8 mouse cellular contexts compared by ENCODE assay signal in the genomic region with DNA sequence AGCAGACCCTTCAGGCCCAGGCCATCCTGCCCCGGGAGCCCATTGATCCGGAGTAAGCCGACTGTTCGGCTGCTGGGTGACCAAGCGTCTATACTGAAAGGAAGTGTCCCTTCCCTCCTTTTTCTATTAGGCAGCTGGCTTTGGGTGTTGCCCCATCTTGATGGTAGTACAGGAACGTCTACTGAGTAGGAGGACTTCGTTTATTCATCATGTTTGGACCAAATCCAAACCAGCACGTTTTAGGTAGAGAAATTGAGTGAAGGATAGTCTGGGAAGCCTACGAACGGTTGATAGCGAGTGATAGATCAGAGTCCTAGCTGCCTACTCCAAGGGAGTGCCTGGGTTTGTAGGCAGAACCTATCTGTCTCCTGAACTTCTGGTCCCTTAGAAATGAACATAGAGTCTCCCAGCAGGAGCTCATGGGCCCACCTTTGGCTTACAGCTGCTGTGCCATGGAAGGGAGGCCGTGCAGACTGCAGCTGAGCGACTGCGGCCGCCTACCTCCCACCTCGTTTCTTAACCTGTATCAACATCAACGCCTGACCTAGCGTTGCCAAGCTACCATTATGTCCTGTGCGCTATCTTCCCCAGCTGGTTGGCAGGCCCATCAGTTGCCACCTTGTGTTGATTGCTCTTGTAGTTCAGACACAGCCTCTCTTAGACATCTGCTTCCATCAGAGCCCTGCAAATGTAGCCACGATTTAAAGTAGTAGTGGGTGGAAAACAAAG. TPM values are rescaled to one million over a fixed set of nuclear protein-coding genes. Genes with fewer than 3 reads are reported as not detected.
DNase-seq lines count a peak whose midpoint lies in the region; ATAC-seq and TF ChIP-seq lines count a peak whose summit lies in the region.

No protein-coding gene starts in this region.

- no peak for DNase-seq in heart, postnatal 4 days
- DNase-seq in MN1 (ENCODE audit: low spot score) = peak; percentile 15
- DNase-seq in heart, postnatal 0 days (ENCODE audit: low spot score) = no peak
- no peak for DNase-seq in frontal cortex, postnatal 14 days (ENCODE audit: low spot score in 2 of 2)
- DNase-seq in layer of hippocampus, postnatal 14 days (ENCODE audit: low spot score in 2 of 2) = no peak
- no peak for DNase-seq in embryo, embryonic 10 days (ENCODE audit: low spot score)

- 41% methylated on average over 20 of the region's 20 CpGs for WGBS in heart, embryonic 12.5 days
- 40% methylated on average over 20 of the region's 20 CpGs for WGBS in heart, postnatal 0 days

- no peaks in the 10 kb centered on the region for H3K36me3 ChIP-seq in heart, embryonic 12.5 days
- H3K36me3 ChIP-seq in heart, postnatal 0 days (replicated peaks; ENCODE audit: control insufficient read depth, insufficient read depth, low read length) = peaks cover 1% of the 10 kb centered on the region; the same call in 1 of the 2 replicates

- TF ChIP-seq EP300 in heart, postnatal 0 days (IDR thresholded peaks at IDR 0.05; ENCODE audit: low read depth) = no peak

- ATAC-seq in heart, embryonic 12.5 days (ENCODE audit: insufficient number of reproducible peaks, low FRiP score) = no peak
- ATAC-seq in heart, postnatal 0 days (ENCODE audit: insufficient read depth, low read depth) = no peak
- ATAC-seq in megakaryocyte progenitor cell, adult 5-6 weeks (replicated peaks; ENCODE audit: poor library complexity) = peak; percentile 14

- H3K9ac ChIP-seq in heart, embryonic 12.5 days = 0 out of 2 replicates have a peak overlapping the region, but pooled peaks have one; percentile 62
- peak overlapping the region; percentile 61 for H3K9ac ChIP-seq in heart, postnatal 0 days (replicated peaks; ENCODE audit: low read depth, low read length)

- TF ChIP-seq CTCF in heart, postnatal 0 days (IDR thresholded peaks at IDR 0.05; ENCODE audit: low read depth) = no peak

- H3K9me3 ChIP-seq in heart, embryonic 12.5 days (replicated peaks) = no peaks in the 10 kb centered on the region
- H3K9me3 ChIP-seq in heart, postnatal 0 days (replicated peaks; ENCODE audit: control insufficient read depth, low read length) = no peaks in the 10 kb centered on the region

- H3K4me2 ChIP-seq in heart, embryonic 12.5 days = peak overlapping the region; percentile 77
- peak overlapping the region; percentile 86 for H3K4me2 ChIP-seq in heart, postnatal 0 days (ENCODE audit: low read depth, low read length)

- H3K4me1 ChIP-seq in heart, embryonic 12.5 days (replicated peaks) = peaks cover 35% of the 10 kb centered on the region
- peaks cover 27% of the 10 kb centered on the region for H3K4me1 ChIP-seq in heart, postnatal 0 days (ENCODE audit: control insufficient read depth, insufficient read depth)

- peak overlapping the region; percentile 74 for H3K4me3 ChIP-seq in heart, embryonic 12.5 days
- H3K4me3 ChIP-seq in heart, postnatal 0 days (ENCODE audit: low read depth, low read length) = peak overlapping the region; percentile 71

- 0 out of 2 replicates have a peak, but pooled peaks cover 4% of the 10 kb centered on the region for H3K27me3 ChIP-seq in heart, embryonic 12.5 days (replicated peaks)
- H3K27me3 ChIP-seq in heart, postnatal 0 days (ENCODE audit: control insufficient read depth, insufficient read depth, low read length) = no peaks in the 10 kb centered on the region

- H3K27ac ChIP-seq in heart, embryonic 12.5 days (ENCODE audit: poor library complexity, severe bottlenecking) = no peak overlapping the region
- peak overlapping the region; percentile 88 for H3K27ac ChIP-seq in heart, postnatal 0 days (ENCODE audit: low read depth)

RNA-seq across cellular contexts. Expression of gene Dusp28, which starts 1.0 kb away (rescaled TPM):
- 10.3 and 11.0 TPM in 2 replicates for polyA plus RNA-seq in heart, embryonic 12.5 days (2016; fragmentation: Nextera tagmentation; extraction: Ambion mirVana)
- total RNA-seq in heart, postnatal 4 days (2021) = 10 to 100 TPM in 1 of 2 experiments, 1 to 10 TPM in 1; 9.3 to 10.6 TPM
- total RNA-seq in heart, postnatal 0 days (2014; rRNA removed; ENCODE audit: low replicate concordance) = 23.5 and 26.8 TPM in 2 replicates
- 21.4 and 25.2 TPM in 2 replicates for polyA plus RNA-seq in heart, postnatal 0 days (2015; fragmentation: Nextera tagmentation; extraction: Ambion mirVana)
- total RNA-seq in megakaryocyte progenitor cell, adult 5-6 weeks (2015) = 8.5 and 10.0 TPM in 2 replicates
- 2.2 and 2.9 TPM in 2 replicates for total RNA-seq in megakaryocyte progenitor cell, adult 5-6 weeks (2017)
- total RNA-seq in layer of hippocampus, postnatal 14 days (2021) = 1 to 10 TPM; 8.1 to 9.6 TPM

RNA-seq across cellular contexts. Expression of gene Rnpepl1, which starts 2.8 kb away (rescaled TPM):
- 37.2 and 38.9 TPM in 2 replicates for polyA plus RNA-seq in heart, embryonic 12.5 days (2016; fragmentation: Nextera tagmentation; extraction: Ambion mirVana)
- total RNA-seq in heart, postnatal 4 days (2021) = 10 to 100 TPM; 73.8 to 74.1 TPM
- 73.2 and 89.0 TPM in 2 replicates for total RNA-seq in heart, postnatal 0 days (2014; rRNA removed; ENCODE audit: low replicate concordance)
- polyA plus RNA-seq in heart, postnatal 0 days (2015; fragmentation: Nextera tagmentation; extraction: Ambion mirVana) = 33.0 and 36.3 TPM in 2 replicates
- total RNA-seq in megakaryocyte progenitor cell, adult 5-6 weeks (2015) = 18.2 and 22.8 TPM in 2 replicates
- 11.4 and 15.7 TPM in 2 replicates for total RNA-seq in megakaryocyte progenitor cell, adult 5-6 weeks (2017)
- total RNA-seq in layer of hippocampus, postnatal 14 days (2021) = 10 to 100 TPM; 40.1 to 46.9 TPM

RNA-seq across cellular contexts. Expression of gene Ankmy1, which starts 5.1 kb away (rescaled TPM):
- polyA plus RNA-seq in heart, embryonic 12.5 days (2016; fragmentation: Nextera tagmentation; extraction: Ambion mirVana) = 0.17 and 0.18 TPM in 2 replicates
- under 1 TPM in 1 of 2 experiments, not detected in 1; 0.14 TPM for total RNA-seq in heart, postnatal 4 days (2021)
- not detected in 2 replicates for total RNA-seq in heart, postnatal 0 days (2014; rRNA removed; ENCODE audit: low replicate concordance)
- 0.10 TPM in 1 of 2 replicates, not detected in the other for polyA plus RNA-seq in heart, postnatal 0 days (2015; fragmentation: Nextera tagmentation; extraction: Ambion mirVana)
- 0.27 TPM in 1 of 2 replicates, not detected in the other for total RNA-seq in megakaryocyte progenitor cell, adult 5-6 weeks (2015)
- 0.34 TPM in 1 of 2 replicates, not detected in the other for total RNA-seq in megakaryocyte progenitor cell, adult 5-6 weeks (2017)
- total RNA-seq in layer of hippocampus, postnatal 14 days (2021) = under 1 TPM; 0.19 to 0.25 TPM

RNA-seq across cellular contexts. Expression of gene Capn10, which starts 26.4 kb away (rescaled TPM):
- 18.2 and 19.1 TPM in 2 replicates for polyA plus RNA-seq in heart, embryonic 12.5 days (2016; fragmentation: Nextera tagmentation; extraction: Ambion mirVana)
- total RNA-seq in heart, postnatal 4 days (2021) = 10 to 100 TPM; 10.2 to 14.0 TPM
- total RNA-seq in heart, postnatal 0 days (2014; rRNA removed; ENCODE audit: low replicate concordance) = 41.9 and 46.3 TPM in 2 replicates
- polyA plus RNA-seq in heart, postnatal 0 days (2015; fragmentation: Nextera tagmentation; extraction: Ambion mirVana) = 10.7 and 12.0 TPM in 2 replicates
- 4.4 and 6.9 TPM in 2 replicates for total RNA-seq in megakaryocyte progenitor cell, adult 5-6 weeks (2015)
- total RNA-seq in megakaryocyte progenitor cell, adult 5-6 weeks (2017) = 8.2 and 9.2 TPM in 2 replicates
- 10 to 100 TPM; 45.5 to 51.1 TPM for total RNA-seq in layer of hippocampus, postnatal 14 days (2021)

RNA-seq across cellular contexts. Expression of gene Gpr35, which starts 42.9 kb away (rescaled TPM):
- polyA plus RNA-seq in heart, embryonic 12.5 days (2016; fragmentation: Nextera tagmentation; extraction: Ambion mirVana) = 0.35 and 1.0 TPM in 2 replicates
- total RNA-seq in heart, postnatal 4 days (2021) = under 1 TPM; 0.38 to 0.59 TPM
- 0.23 and 0.85 TPM in 2 replicates for total RNA-seq in heart, postnatal 0 days (2014; rRNA removed; ENCODE audit: low replicate concordance)
- polyA plus RNA-seq in heart, postnatal 0 days (2015; fragmentation: Nextera tagmentation; extraction: Ambion mirVana) = 0.27 and 0.34 TPM in 2 replicates
- total RNA-seq in megakaryocyte progenitor cell, adult 5-6 weeks (2015) = 1.1 TPM in 2 replicates
- 0.74 and 1.6 TPM in 2 replicates for total RNA-seq in megakaryocyte progenitor cell, adult 5-6 weeks (2017)
- total RNA-seq in layer of hippocampus, postnatal 14 days (2021) = 1 to 10 TPM in 1 of 2 experiments, under 1 TPM in 1; 0.45 to 1.0 TPM
